Mouse (Mus musculus) cortical plate, adult 2 months (tissue): Measurements from ENCODE around the gene Spin2d.
"Not testable (repeated sequence)": the region's sequence is repeated elsewhere in the genome, so short reads cannot be mapped to it uniquely, and the experiment has no call there.

ENCODE experiments used
- CTCF ChIP-seq: fragments of 200-500 bp; IDR thresholded peaks from 2 replicates; pipeline ENCODE4 v1.5.1; 2011; ENCODE audit warnings: mild to moderate bottlenecking, control low read depth, low read length; ENCODE audit not compliant: insufficient read depth; ENCODE audit errors: extremely low read depth
- POLR2A ChIP-seq: fragments of 200-500 bp; IDR thresholded peaks from 2 replicates; pipeline ENCODE4 v1.6.1; 2011; ENCODE audit warnings: mild to moderate bottlenecking, low read length, control low read depth; ENCODE audit not compliant: insufficient read depth; ENCODE audit errors: extremely low read depth

- not testable (repeated sequence) for TF ChIP-seq POLR2A, CTCF
Measured at GRCm38 (mm10) chrX:73149350-73149749, 27.4 kb downstream of the Spin2d start, which contains the start of gene DXBay18.
